Mouse (Mus musculus): ENCODE measurements around the gene Sorbs1. TPM values are rescaled to one million over a fixed set of nuclear protein-coding genes. Genes with fewer than 3 reads are reported as not detected.

Gene Sorbs1
- polyA plus RNA-seq, 1 experiment from 2014 or later, result 111 TPM

- Histone ChIP-seq H3K9ac (ENCODE audit: low read length) (no peak overlapping the region), H3K4me1 (replicated peaks; ENCODE audit: control insufficient read depth, insufficient read depth) (peaks cover 4% of the 10 kb centered on the region), H3K4me2 (replicated peaks; ENCODE audit: low read depth) (no peak overlapping the region), H3K27me3 (ENCODE audit: control insufficient read depth, insufficient read depth, low read length) (no peaks in the 10 kb centered on the region), H3K9me3 (ENCODE audit: control insufficient read depth, low read length) (no peaks in the 10 kb centered on the region), H3K27ac (replicated peaks) (peak overlapping the region; percentile 67), H3K4me3 (ENCODE audit: low read depth, low read length) (no peak overlapping the region), H3K36me3 (ENCODE audit: control insufficient read depth, insufficient read depth, low read length) (no peaks in the 10 kb centered on the region)
- 72% methylated on average over 4 of the region's 4 CpGs for WGBS
- peak; percentile 65 for ATAC-seq (ENCODE audit: low FRiP score, low TSS enrichment)
- no peak for DNase-seq (ENCODE audit: low spot score)
- TF ChIP-seq EP300 (optimal IDR thresholded peaks at IDR 0.05) (no peak), CTCF (IDR thresholded peaks at IDR 0.05; ENCODE audit: low read depth) (no peak)
Observed at GRCm38 (mm10) chr19:40496071-40496470, 17.5 kb downstream of the Sorbs1 start.

DNA sequence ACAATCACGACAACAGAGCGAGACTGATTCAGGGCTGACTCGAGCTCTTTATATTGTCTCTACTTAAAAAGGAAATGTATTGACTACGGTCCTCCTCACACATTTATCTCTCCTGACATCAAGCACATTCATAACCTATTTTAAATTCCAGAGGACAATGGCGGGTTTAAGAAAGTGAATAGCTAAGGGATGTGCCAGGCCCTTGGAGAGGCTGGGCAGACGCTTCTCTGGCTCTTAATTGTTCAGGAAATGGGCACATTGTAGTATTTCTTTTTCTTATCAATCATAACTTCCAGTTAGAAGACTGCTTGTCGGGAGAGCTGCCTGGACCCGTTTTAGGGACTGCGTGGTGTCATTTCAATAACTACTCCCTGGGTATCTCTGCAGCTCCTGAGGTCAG, 20.7 kb downstream of the Sorbs1 start:
- Histone ChIP-seq H3K27ac (replicated peaks) (peak overlapping the region; percentile 63; the same call in 1 of the 2 replicates), H3K4me3 (ENCODE audit: low read depth, low read length) (no peak overlapping the region), H3K4me1 (replicated peaks; ENCODE audit: control insufficient read depth, insufficient read depth) (peaks cover 10% of the 10 kb centered on the region), H3K9me3 (ENCODE audit: control insufficient read depth, low read length) (no peaks in the 10 kb centered on the region), H3K4me2 (replicated peaks; ENCODE audit: low read depth) (no peak overlapping the region), H3K36me3 (ENCODE audit: control insufficient read depth, insufficient read depth, low read length) (no peaks in the 10 kb centered on the region), H3K9ac (ENCODE audit: low read length) (no peak overlapping the region), H3K27me3 (ENCODE audit: control insufficient read depth, insufficient read depth, low read length) (no peaks in the 10 kb centered on the region)
- DNase-seq (ENCODE audit: low spot score) (no peak), ATAC-seq (ENCODE audit: low FRiP score, low TSS enrichment) (no peak)
- WGBS, result 44% methylated on average over 9 of the region's 9 CpGs
- TF ChIP-seq EP300 (optimal IDR thresholded peaks at IDR 0.05), result peak; percentile 36
- TF ChIP-seq CTCF (IDR thresholded peaks at IDR 0.05; ENCODE audit: low read depth), result no peak

DNA sequence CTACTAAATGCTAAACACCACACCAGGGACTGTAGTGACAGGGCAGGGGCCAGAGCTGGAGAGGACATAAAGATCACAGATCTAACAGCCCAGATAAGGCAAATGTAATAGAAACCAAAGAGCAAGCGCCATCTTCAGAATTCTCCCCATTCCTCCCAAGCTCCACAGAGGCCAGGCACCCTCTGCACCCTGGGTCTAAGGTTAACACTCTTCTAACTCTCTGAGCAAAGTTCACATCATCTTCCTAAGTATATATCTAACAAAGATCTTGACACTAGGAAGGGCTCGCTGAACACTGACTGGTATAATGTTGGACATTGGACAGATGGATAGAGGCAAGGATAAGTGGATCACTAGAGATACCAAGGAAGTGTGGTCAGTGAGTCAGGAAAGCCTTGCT, 22.1 kb downstream of the Sorbs1 start:
- Histone ChIP-seq H3K4me3 (ENCODE audit: low read depth, low read length) (no peak overlapping the region), H3K4me2 (replicated peaks; ENCODE audit: low read depth) (no peak overlapping the region), H3K9me3 (ENCODE audit: control insufficient read depth, low read length) (no peaks in the 10 kb centered on the region), H3K9ac (ENCODE audit: low read length) (no peak overlapping the region), H3K27ac (replicated peaks) (peak overlapping the region; percentile 69; the same call in 1 of the 2 replicates), H3K36me3 (ENCODE audit: control insufficient read depth, insufficient read depth, low read length) (no peaks in the 10 kb centered on the region), H3K27me3 (ENCODE audit: control insufficient read depth, insufficient read depth, low read length) (no peaks in the 10 kb centered on the region), H3K4me1 (replicated peaks; ENCODE audit: control insufficient read depth, insufficient read depth) (peaks cover 15% of the 10 kb centered on the region)
- DNase-seq (ENCODE audit: low spot score) (no peak), ATAC-seq (ENCODE audit: low FRiP score, low TSS enrichment) (no peak)
- no peak for TF ChIP-seq CTCF (IDR thresholded peaks at IDR 0.05; ENCODE audit: low read depth)
- 91% methylated on average over 2 of the region's 2 CpGs for WGBS

GRCm38 (mm10) chr19:40490765-40491164, 22.8 kb downstream of the Sorbs1 start:
- TF ChIP-seq EP300 (optimal IDR thresholded peaks at IDR 0.05) (no peak), CTCF (IDR thresholded peaks at IDR 0.05; ENCODE audit: low read depth) (no peak)
- no peak overlapping the region for H3K4me2 ChIP-seq (replicated peaks; ENCODE audit: low read depth)
- no peaks in the 10 kb centered on the region for H3K36me3 ChIP-seq (ENCODE audit: control insufficient read depth, insufficient read depth, low read length)
- H3K9ac ChIP-seq (ENCODE audit: low read length), result 0 out of 2 replicates have a peak overlapping the region, but pooled peaks have one; percentile 35
- no peak overlapping the region for H3K4me3 ChIP-seq (ENCODE audit: low read depth, low read length)
- 50% methylated on average over 8 of the region's 8 CpGs for WGBS
- H3K27ac ChIP-seq (replicated peaks), result peak overlapping the region; percentile 69
- H3K27me3 ChIP-seq (ENCODE audit: control insufficient read depth, insufficient read depth, low read length), result no peaks in the 10 kb centered on the region
- no peaks in the 10 kb centered on the region for H3K9me3 ChIP-seq (ENCODE audit: control insufficient read depth, low read length)
- ATAC-seq (ENCODE audit: low FRiP score, low TSS enrichment) (no peak), DNase-seq (ENCODE audit: low spot score) (no peak)
- peaks cover 15% of the 10 kb centered on the region for H3K4me1 ChIP-seq (replicated peaks; ENCODE audit: control insufficient read depth, insufficient read depth)

DNA sequence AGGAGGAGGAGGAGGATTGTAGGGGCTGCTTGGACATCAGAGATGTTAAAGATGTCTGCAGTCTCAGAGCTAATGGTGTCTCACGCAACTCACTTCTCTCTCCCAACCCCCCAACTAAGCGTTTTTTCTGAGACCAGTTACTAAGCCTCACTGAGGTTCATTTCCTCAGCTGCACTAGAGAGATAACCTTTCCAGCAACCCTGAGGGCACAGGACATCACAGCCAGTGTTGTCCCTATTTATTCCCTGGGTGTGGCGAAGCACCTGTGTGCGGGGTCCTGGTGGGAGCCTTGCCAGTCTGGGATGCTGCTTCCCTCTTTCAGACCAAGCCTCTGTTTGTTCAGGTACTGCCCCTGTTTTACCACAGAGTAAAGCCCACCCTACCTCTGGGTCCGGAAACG, 23.9 kb downstream of the Sorbs1 start:
- Histone ChIP-seq H3K9ac (ENCODE audit: low read length) (no peak overlapping the region), H3K9me3 (ENCODE audit: control insufficient read depth, low read length) (no peaks in the 10 kb centered on the region), H3K4me1 (replicated peaks; ENCODE audit: control insufficient read depth, insufficient read depth) (peaks cover 15% of the 10 kb centered on the region), H3K4me2 (replicated peaks; ENCODE audit: low read depth) (no peak overlapping the region), H3K4me3 (ENCODE audit: low read depth, low read length) (no peak overlapping the region), H3K36me3 (ENCODE audit: control insufficient read depth, insufficient read depth, low read length) (no peaks in the 10 kb centered on the region), H3K27ac (replicated peaks) (peak overlapping the region; percentile 80), H3K27me3 (ENCODE audit: control insufficient read depth, insufficient read depth, low read length) (no peaks in the 10 kb centered on the region)
- DNase-seq (ENCODE audit: low spot score) (no peak), ATAC-seq (ENCODE audit: low FRiP score, low TSS enrichment) (no peak)
- TF ChIP-seq EP300 (optimal IDR thresholded peaks at IDR 0.05), result no peak
- TF ChIP-seq CTCF (IDR thresholded peaks at IDR 0.05; ENCODE audit: low read depth), result no peak
- 45% methylated on average over 6 of the region's 6 CpGs for WGBS

GRCm38 (mm10) chr19:40488853-40489454, 24.6 kb downstream of the Sorbs1 start:
- Histone ChIP-seq H3K9ac (ENCODE audit: low read length) (no peak overlapping the region; the same call in 1 of the 2 replicates), H3K27ac (replicated peaks) (peak overlapping the region; percentile 80), H3K4me3 (ENCODE audit: low read depth, low read length) (no peak overlapping the region), H3K27me3 (ENCODE audit: control insufficient read depth, insufficient read depth, low read length) (no peaks in the 10 kb centered on the region), H3K4me2 (replicated peaks; ENCODE audit: low read depth) (no peak overlapping the region), H3K36me3 (ENCODE audit: control insufficient read depth, insufficient read depth, low read length) (no peaks in the 10 kb centered on the region), H3K4me1 (replicated peaks; ENCODE audit: control insufficient read depth, insufficient read depth) (peaks cover 15% of the 10 kb centered on the region), H3K9me3 (ENCODE audit: control insufficient read depth, low read length) (no peaks in the 10 kb centered on the region)
- TF ChIP-seq EP300 (optimal IDR thresholded peaks at IDR 0.05) (no peak), CTCF (IDR thresholded peaks at IDR 0.05; ENCODE audit: low read depth) (no peak)
- DNase-seq (ENCODE audit: low spot score), result no peak
- ATAC-seq (ENCODE audit: low FRiP score, low TSS enrichment), result no peak
- 60% methylated on average over 8 of the region's 8 CpGs for WGBS

All from stomach, postnatal 0 days (tissue).